Mouse (Mus musculus): ENCODE data around the gene Mtss1l. TPM values are rescaled to one million over a fixed set of nuclear protein-coding genes. Genes with fewer than 3 reads are reported as not detected.
A peak's percentile ranks its signal among the peaks of the same experiment; 100 is the strongest.

Gene Mtss1l
- polyA plus RNA-seq, 1 experiment = 7.1 TPM

DNA sequence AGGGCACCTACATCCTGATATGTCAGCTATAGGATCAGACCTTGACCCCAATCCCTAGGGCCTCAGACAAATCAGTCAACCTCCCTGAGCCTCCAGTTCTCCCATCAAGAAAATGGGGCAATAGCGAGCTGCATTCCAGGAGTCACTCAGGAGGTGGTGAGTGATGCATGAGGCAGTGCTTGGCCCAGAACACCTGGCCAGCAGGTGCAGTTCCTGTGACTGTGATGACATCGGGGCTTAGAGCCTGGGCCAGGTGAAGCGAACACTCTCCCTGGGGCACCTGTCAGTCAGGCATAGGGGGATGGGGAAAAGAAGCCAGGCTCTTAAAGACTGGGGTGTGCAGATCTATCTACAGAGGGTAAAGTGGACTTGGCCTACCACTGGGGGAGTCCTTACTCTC is 3.2 kb downstream of the Mtss1l start:
- Histone ChIP-seq H3K4me1 (ENCODE audit: control insufficient read depth, insufficient read depth, low read length) (no peaks in the 10 kb centered on the region), H3K27ac (ENCODE audit: insufficient read depth, low read length) (no peak overlapping the region), H3K27me3 (ENCODE audit: control insufficient read depth, insufficient read depth, low read length, poor library complexity, severe bottlenecking) (no peaks in the 10 kb centered on the region), H3K9me3 (replicated peaks; ENCODE audit: control insufficient read depth, insufficient read depth, low read length, poor library complexity, severe bottlenecking) (no peaks in the 10 kb centered on the region), H3K36me3 (ENCODE audit: control insufficient read depth, insufficient read depth, low read length, poor library complexity, severe bottlenecking) (no peaks in the 10 kb centered on the region), H3K4me3 (ENCODE audit: low read depth, low read length) (no peak overlapping the region), H3K9ac (ENCODE audit: low read depth, poor library complexity, severe bottlenecking) (no peak overlapping the region)
- no peak for TF ChIP-seq EP300 (IDR thresholded peaks at IDR 0.05; ENCODE audit: insufficient read depth, low read depth, low read length)

DNA sequence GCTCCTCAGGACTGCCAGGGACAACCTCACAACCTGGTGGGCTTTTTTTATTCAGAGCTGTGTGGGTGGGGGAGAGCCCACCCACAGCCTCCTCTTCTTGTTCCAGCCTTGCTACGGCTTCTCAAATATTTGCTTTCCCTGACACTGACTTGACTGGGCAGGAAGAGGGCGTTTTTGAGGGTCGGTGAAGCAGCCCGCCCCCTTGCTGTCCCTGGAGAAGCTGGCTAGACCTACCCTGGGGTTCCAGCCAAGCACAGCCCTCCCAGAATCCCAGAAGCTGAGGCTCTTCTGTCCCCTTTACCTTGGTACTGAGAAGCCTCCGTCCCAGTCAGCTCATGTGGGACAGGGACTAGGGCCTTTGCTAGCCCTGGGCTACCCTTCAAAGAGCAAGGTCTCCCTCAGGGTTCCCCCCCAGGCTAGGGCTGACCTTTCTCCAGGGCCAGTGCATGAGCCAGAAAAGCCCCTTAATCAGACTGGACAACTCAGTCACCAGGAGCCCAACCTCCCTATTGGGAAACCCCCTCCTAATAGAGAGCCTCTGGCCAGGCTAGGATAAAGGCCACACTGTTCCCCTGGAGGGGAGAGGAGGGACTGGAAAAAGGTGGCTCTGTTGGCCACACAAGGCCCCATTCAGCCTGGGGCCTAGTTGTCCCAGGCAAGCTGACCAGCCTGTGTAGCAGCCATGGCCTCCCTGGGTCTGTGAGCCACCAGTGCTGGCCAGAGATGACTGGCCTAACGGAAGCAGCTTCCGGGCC is 4.0 kb downstream of the Mtss1l start:
- Histone ChIP-seq H3K27ac (ENCODE audit: insufficient read depth, low read length) (no peak overlapping the region), H3K27me3 (ENCODE audit: control insufficient read depth, insufficient read depth, low read length, poor library complexity, severe bottlenecking) (no peaks in the 10 kb centered on the region), H3K9ac (ENCODE audit: low read depth, poor library complexity, severe bottlenecking) (no peak overlapping the region), H3K4me1 (ENCODE audit: control insufficient read depth, insufficient read depth, low read length) (no peaks in the 10 kb centered on the region), H3K9me3 (replicated peaks; ENCODE audit: control insufficient read depth, insufficient read depth, low read length, poor library complexity, severe bottlenecking) (no peaks in the 10 kb centered on the region), H3K4me3 (ENCODE audit: low read depth, low read length) (no peak overlapping the region), H3K36me3 (ENCODE audit: control insufficient read depth, insufficient read depth, low read length, poor library complexity, severe bottlenecking) (no peaks in the 10 kb centered on the region)
- TF ChIP-seq EP300 (IDR thresholded peaks at IDR 0.05; ENCODE audit: insufficient read depth, low read depth, low read length) (no peak), CTCF (IDR thresholded peaks at IDR 0.05; ENCODE audit: low read depth, low read length) (no peak), POLR2A (IDR thresholded peaks at IDR 0.05; ENCODE audit: insufficient read depth, low read length) (no peak)

DNA sequence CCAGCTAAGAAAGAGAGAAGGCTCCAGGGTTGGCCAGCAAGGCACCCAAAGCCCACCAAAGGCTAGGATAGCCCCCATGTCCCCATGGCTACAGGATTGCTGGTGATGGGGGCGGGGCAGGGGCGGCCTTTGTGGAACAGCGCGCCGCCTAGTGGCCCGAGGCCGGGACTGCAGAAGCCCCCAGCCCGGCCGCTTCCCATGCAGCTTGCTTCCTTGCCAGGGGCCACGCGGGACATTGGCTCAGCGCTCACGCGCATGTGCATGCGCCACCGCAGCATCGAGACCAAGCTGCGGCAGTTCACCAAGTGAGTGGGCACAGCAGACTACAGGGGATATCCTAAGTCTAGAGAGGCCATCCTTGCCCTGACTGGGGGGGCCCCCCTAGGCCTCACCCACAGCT is 5.6 kb downstream of the Mtss1l start:
- H3K9ac ChIP-seq (ENCODE audit: low read depth, poor library complexity, severe bottlenecking) = peak overlapping the region; percentile 45

DNA sequence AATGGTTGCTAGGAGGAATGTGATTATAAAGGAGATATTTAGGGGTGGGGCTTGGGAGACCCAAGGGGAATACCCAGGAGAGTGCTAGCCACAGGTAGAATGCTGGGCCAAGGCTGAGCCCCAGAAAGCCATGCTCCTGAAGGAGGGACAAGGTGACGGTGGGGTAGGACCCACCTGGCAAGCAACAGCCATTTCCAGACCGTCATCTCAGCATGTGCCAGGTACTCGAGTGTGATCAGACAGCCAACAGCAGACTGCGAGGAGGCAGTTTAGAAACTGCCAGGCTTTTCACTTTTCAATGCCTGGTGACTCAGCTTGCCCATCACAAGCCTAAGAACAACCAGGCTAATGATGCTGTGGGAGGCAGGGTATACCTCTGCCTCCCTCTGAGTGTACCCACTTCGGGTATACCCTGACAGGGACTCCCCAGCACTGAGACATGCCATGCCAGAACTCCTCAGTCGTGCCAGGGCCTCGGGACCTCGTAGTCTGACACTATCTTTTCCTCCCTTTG is 10.1 kb downstream of the Mtss1l start:
- H3K36me3 ChIP-seq (ENCODE audit: control insufficient read depth, insufficient read depth, low read length, poor library complexity, severe bottlenecking) = no peaks in the 10 kb centered on the region

More for the DNA sequence above, 5.6 kb downstream of the Mtss1l start:
- TF ChIP-seq EP300 (IDR thresholded peaks at IDR 0.05; ENCODE audit: insufficient read depth, low read depth, low read length) (no peak), CTCF (IDR thresholded peaks at IDR 0.05; ENCODE audit: low read depth, low read length) (peak; percentile 72)
- H3K9me3 ChIP-seq (replicated peaks; ENCODE audit: control insufficient read depth, insufficient read depth, low read length, poor library complexity, severe bottlenecking) = no peaks in the 10 kb centered on the region
- H3K4me1 ChIP-seq (ENCODE audit: control insufficient read depth, insufficient read depth, low read length) = no peaks in the 10 kb centered on the region
- H3K27me3 ChIP-seq (ENCODE audit: control insufficient read depth, insufficient read depth, low read length, poor library complexity, severe bottlenecking) = no peaks in the 10 kb centered on the region
- H3K36me3 ChIP-seq (ENCODE audit: control insufficient read depth, insufficient read depth, low read length, poor library complexity, severe bottlenecking) = no peaks in the 10 kb centered on the region
- H3K27ac ChIP-seq (ENCODE audit: insufficient read depth, low read length) = no peak overlapping the region
- H3K4me3 ChIP-seq (ENCODE audit: low read depth, low read length) = peak overlapping the region; percentile 44

DNA sequence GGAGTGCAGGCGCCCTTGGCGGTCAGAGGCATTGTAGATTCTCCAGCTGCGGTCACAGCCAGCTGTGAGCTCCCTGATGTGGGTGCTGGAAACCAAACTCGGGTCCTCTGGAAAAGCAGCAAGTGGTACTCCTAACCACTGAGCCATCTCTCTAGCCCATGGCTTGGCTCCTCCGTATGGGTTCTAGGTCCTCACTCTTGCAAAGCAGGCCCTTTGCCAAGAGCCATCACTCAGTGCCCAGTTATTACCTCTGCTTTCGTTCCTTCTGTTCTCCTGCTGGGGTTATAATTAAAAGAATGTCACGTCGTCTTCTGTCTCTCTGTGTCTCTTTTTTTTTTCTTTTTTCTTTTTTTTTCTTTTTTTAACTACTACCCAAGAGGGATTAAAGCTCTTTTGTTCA is 11.8 kb downstream of the Mtss1l start:
- H3K36me3 ChIP-seq (ENCODE audit: control insufficient read depth, insufficient read depth, low read length, poor library complexity, severe bottlenecking) = no peaks in the 10 kb centered on the region

More for the DNA sequence above, 10.1 kb downstream of the Mtss1l start:
- Histone ChIP-seq H3K4me3 (ENCODE audit: low read depth, low read length) (no peak overlapping the region), H3K27ac (ENCODE audit: insufficient read depth, low read length) (no peak overlapping the region), H3K4me1 (ENCODE audit: control insufficient read depth, insufficient read depth, low read length) (no peaks in the 10 kb centered on the region), H3K9ac (ENCODE audit: low read depth, poor library complexity, severe bottlenecking) (no peak overlapping the region), H3K9me3 (replicated peaks; ENCODE audit: control insufficient read depth, insufficient read depth, low read length, poor library complexity, severe bottlenecking) (no peaks in the 10 kb centered on the region), H3K27me3 (ENCODE audit: control insufficient read depth, insufficient read depth, low read length, poor library complexity, severe bottlenecking) (no peaks in the 10 kb centered on the region)
- TF ChIP-seq POLR2A (IDR thresholded peaks at IDR 0.05; ENCODE audit: insufficient read depth, low read length) (no peak), EP300 (IDR thresholded peaks at IDR 0.05; ENCODE audit: insufficient read depth, low read depth, low read length) (no peak), CTCF (IDR thresholded peaks at IDR 0.05; ENCODE audit: low read depth, low read length) (no peak)

DNA sequence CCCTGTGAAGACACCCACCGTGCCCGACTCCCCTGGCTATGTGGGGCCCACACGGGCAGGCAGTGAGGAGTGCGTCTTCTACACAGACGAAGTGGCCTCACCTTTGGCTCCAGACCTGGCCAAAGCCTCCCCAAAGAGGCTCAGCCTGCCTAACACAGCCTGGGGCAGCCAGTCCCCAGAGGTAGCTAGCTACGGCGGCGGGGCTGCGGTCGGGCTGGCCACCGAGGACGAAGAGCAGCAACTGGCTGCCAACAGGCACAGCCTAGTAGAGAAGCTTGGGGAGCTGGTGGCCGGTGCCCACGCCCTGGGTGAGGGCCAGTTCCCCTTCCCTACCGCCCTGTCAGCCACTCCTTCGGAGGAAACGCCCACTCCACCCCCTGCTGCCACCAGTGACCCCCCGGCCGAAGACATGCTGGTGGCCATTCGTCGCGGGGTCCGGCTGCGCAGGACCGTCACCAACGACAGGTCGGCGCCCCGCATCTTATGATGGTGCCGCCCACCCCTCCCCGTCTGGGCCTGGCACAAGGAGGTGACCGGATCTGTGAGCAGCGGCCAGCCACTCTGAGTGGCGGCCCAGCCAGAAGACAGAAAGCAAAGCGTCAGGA is 17.4 kb downstream of the Mtss1l start:
- Histone ChIP-seq H3K27me3 (ENCODE audit: control insufficient read depth, insufficient read depth, low read length, poor library complexity, severe bottlenecking) (no peaks in the 10 kb centered on the region), H3K4me3 (ENCODE audit: low read depth, low read length) (peak overlapping the region; percentile 17), H3K4me1 (ENCODE audit: control insufficient read depth, insufficient read depth, low read length) (no peaks in the 10 kb centered on the region), H3K9me3 (replicated peaks; ENCODE audit: control insufficient read depth, insufficient read depth, low read length, poor library complexity, severe bottlenecking) (no peaks in the 10 kb centered on the region), H3K36me3 (ENCODE audit: control insufficient read depth, insufficient read depth, low read length, poor library complexity, severe bottlenecking) (no peaks in the 10 kb centered on the region), H3K27ac (ENCODE audit: insufficient read depth, low read length) (no peak overlapping the region), H3K9ac (ENCODE audit: low read depth, poor library complexity, severe bottlenecking) (no peak overlapping the region)
- TF ChIP-seq EP300 (IDR thresholded peaks at IDR 0.05; ENCODE audit: insufficient read depth, low read depth, low read length) (no peak), POLR2A (IDR thresholded peaks at IDR 0.05; ENCODE audit: insufficient read depth, low read length) (no peak), CTCF (IDR thresholded peaks at IDR 0.05; ENCODE audit: low read depth, low read length) (no peak)

More for the DNA sequence above, 11.8 kb downstream of the Mtss1l start:
- Histone ChIP-seq H3K27me3 (ENCODE audit: control insufficient read depth, insufficient read depth, low read length, poor library complexity, severe bottlenecking) (no peaks in the 10 kb centered on the region), H3K27ac (ENCODE audit: insufficient read depth, low read length) (no peak overlapping the region), H3K9me3 (replicated peaks; ENCODE audit: control insufficient read depth, insufficient read depth, low read length, poor library complexity, severe bottlenecking) (no peaks in the 10 kb centered on the region), H3K4me3 (ENCODE audit: low read depth, low read length) (no peak overlapping the region), H3K4me1 (ENCODE audit: control insufficient read depth, insufficient read depth, low read length) (no peaks in the 10 kb centered on the region), H3K9ac (ENCODE audit: low read depth, poor library complexity, severe bottlenecking) (no peak overlapping the region)
- TF ChIP-seq CTCF (IDR thresholded peaks at IDR 0.05; ENCODE audit: low read depth, low read length) (no peak), POLR2A (IDR thresholded peaks at IDR 0.05; ENCODE audit: insufficient read depth, low read length) (no peak), EP300 (IDR thresholded peaks at IDR 0.05; ENCODE audit: insufficient read depth, low read depth, low read length) (no peak)
